Mouse (Mus musculus) thymus, adult 2 months (tissue): ENCODE measurements around the gene Sv2b.

ENCODE experiments used
- CTCF ChIP-seq: fragments of 200-500 bp; IDR thresholded peaks from 2 replicates; pipeline ENCODE4 v1.5.1; 2012; ENCODE audit warnings: mild to moderate bottlenecking, control low read depth, low read length, moderate library complexity, borderline replicate concordance; ENCODE audit not compliant: control insufficient read depth, poor library complexity, insufficient read depth; ENCODE audit errors: extremely low read depth
- POLR2A ChIP-seq: fragments of 200-500 bp; IDR thresholded peaks from 2 replicates; pipeline ENCODE4 v1.6.1; 2012; ENCODE audit warnings: mild to moderate bottlenecking, low read length, control low read depth, moderate library complexity; ENCODE audit not compliant: control insufficient read depth, poor library complexity, insufficient read depth; ENCODE audit errors: extremely low read depth

DNA sequence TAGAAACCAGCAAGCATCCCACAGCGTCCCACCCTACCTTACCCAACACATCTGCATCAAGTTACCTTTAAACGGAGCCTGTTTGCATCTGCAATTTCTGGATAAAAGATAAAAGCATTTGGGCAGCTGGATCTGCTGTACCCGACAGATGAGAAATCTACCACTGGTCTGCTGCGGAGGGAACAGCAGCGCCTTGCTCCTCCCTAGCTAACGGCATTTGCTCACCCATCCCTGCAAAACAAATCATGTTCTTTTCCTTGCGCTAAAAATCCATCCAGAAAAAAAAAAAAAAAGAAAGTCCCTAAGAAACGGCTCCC, 964 bp downstream of the Sv2b start:
- no peak for TF ChIP-seq CTCF
- TF ChIP-seq POLR2A = no peak
